Mouse (Mus musculus): ENCODE data around the gene Acsbg2. TPM values are rescaled to one million over a fixed set of nuclear protein-coding genes. Genes with fewer than 3 reads are reported as not detected.
"Not testable (repeated sequence)": the region's sequence is repeated elsewhere in the genome, so short reads cannot be mapped to it uniquely, and the experiment has no call there.

The Acsbg2 gene
- not detected in 2 replicates for polyA plus RNA-seq (2014; fragmentation: Nextera tagmentation; extraction: Ambion mirVana)

GRCm38 (mm10) chr17:56874237-56874636, at the start of gene Acsbg2:
Acsbg2 (minus strand) TSS chr17:56874447.
- Histone ChIP-seq H3K36me3 (ENCODE audit: control insufficient read depth, insufficient read depth, low read length) (no peaks in the 10 kb centered on the region), H3K9me3 (ENCODE audit: control insufficient read depth, low read length) (no peaks in the 10 kb centered on the region), H3K27ac (ENCODE audit: low read depth, low read length) (no peak within 1 kb of the TSS), H3K4me3 (ENCODE audit: low read length) (no peak within 1 kb of the TSS), H3K4me1 (ENCODE audit: control insufficient read depth, insufficient read depth, low read length) (no peaks in the 10 kb centered on the region), H3K9ac (ENCODE audit: low read depth, low read length) (no peak within 1 kb of the TSS), H3K27me3 (ENCODE audit: control insufficient read depth, insufficient read depth, low read length) (no peaks in the 10 kb centered on the region), H3K4me2 (replicated peaks; ENCODE audit: low read depth, low read length) (no peak within 1 kb of the TSS)
- ATAC-seq (ENCODE audit: low FRiP score, low TSS enrichment), result no peak
- WGBS, result 87% methylated on average over 2 of the region's 2 CpGs

- Histone ChIP-seq H3K27ac (ENCODE audit: low read depth, low read length) (no peak overlapping the region), H3K4me2 (replicated peaks; ENCODE audit: low read depth, low read length) (no peak overlapping the region), H3K36me3 (ENCODE audit: control insufficient read depth, insufficient read depth, low read length) (peaks cover 71% of the 10 kb centered on the region), H3K9me3 (ENCODE audit: control insufficient read depth, low read length) (peaks cover 2% of the 10 kb centered on the region; the same call in 1 of the 2 replicates), H3K4me3 (ENCODE audit: low read length) (no peak overlapping the region), H3K27me3 (ENCODE audit: control insufficient read depth, insufficient read depth, low read length) (no peaks in the 10 kb centered on the region), H3K9ac (ENCODE audit: low read depth, low read length) (no peak overlapping the region), H3K4me1 (ENCODE audit: control insufficient read depth, insufficient read depth, low read length) (no peaks in the 10 kb centered on the region)
- ATAC-seq (ENCODE audit: low FRiP score, low TSS enrichment), result no peak
- 83% methylated on average over 3 of the region's 3 CpGs for WGBS
Measured at GRCm38 (mm10) chr17:56919725-56920124, 45.5 kb upstream of the Acsbg2 start.

- Histone ChIP-seq H3K9me3 (ENCODE audit: control insufficient read depth, low read length) (no peaks in the 10 kb centered on the region), H3K9ac (ENCODE audit: low read depth, low read length) (no peak overlapping the region), H3K27ac (ENCODE audit: low read depth, low read length) (no peak overlapping the region), H3K4me3 (ENCODE audit: low read length) (no peak overlapping the region), H3K4me2 (replicated peaks; ENCODE audit: low read depth, low read length) (no peak overlapping the region), H3K36me3 (ENCODE audit: control insufficient read depth, insufficient read depth, low read length) (peaks cover 75% of the 10 kb centered on the region), H3K27me3 (ENCODE audit: control insufficient read depth, insufficient read depth, low read length) (no peaks in the 10 kb centered on the region), H3K4me1 (ENCODE audit: control insufficient read depth, insufficient read depth, low read length) (no peaks in the 10 kb centered on the region)
- no peak for ATAC-seq (ENCODE audit: low FRiP score, low TSS enrichment)
- WGBS, result 93% methylated on average over 2 of the region's 2 CpGs
Measured at GRCm38 (mm10) chr17:56917166-56917565, 42.9 kb upstream of the Acsbg2 start.

- no peaks in the 10 kb centered on the region for H3K9me3 ChIP-seq (ENCODE audit: control insufficient read depth, low read length)
- no peak overlapping the region for H3K4me3 ChIP-seq (ENCODE audit: low read length)
- ATAC-seq (ENCODE audit: low FRiP score, low TSS enrichment), result no peak
- no peak overlapping the region for H3K9ac ChIP-seq (ENCODE audit: low read depth, low read length)
- H3K27ac ChIP-seq (ENCODE audit: low read depth, low read length), result no peak overlapping the region
- no peaks in the 10 kb centered on the region for H3K27me3 ChIP-seq (ENCODE audit: control insufficient read depth, insufficient read depth, low read length)
- peaks cover 58% of the 10 kb centered on the region for H3K36me3 ChIP-seq (ENCODE audit: control insufficient read depth, insufficient read depth, low read length)
- H3K4me2 ChIP-seq (replicated peaks; ENCODE audit: low read depth, low read length), result no peak overlapping the region
- no peaks in the 10 kb centered on the region for H3K4me1 ChIP-seq (ENCODE audit: control insufficient read depth, insufficient read depth, low read length)
Measured at GRCm38 (mm10) chr17:56913444-56913843, 39.2 kb upstream of the Acsbg2 start.

- Histone ChIP-seq H3K27me3 (ENCODE audit: control insufficient read depth, insufficient read depth, low read length) (no peaks in the 10 kb centered on the region), H3K9me3 (ENCODE audit: control insufficient read depth, low read length) (no peaks in the 10 kb centered on the region), H3K4me1 (ENCODE audit: control insufficient read depth, insufficient read depth, low read length) (no peaks in the 10 kb centered on the region), H3K4me3 (ENCODE audit: low read length) (no peak overlapping the region), H3K4me2 (replicated peaks; ENCODE audit: low read depth, low read length) (no peak overlapping the region), H3K27ac (ENCODE audit: low read depth, low read length) (no peak overlapping the region), H3K36me3 (ENCODE audit: control insufficient read depth, insufficient read depth, low read length) (peaks cover 55% of the 10 kb centered on the region), H3K9ac (ENCODE audit: low read depth, low read length) (no peak overlapping the region)
- ATAC-seq (ENCODE audit: low FRiP score, low TSS enrichment), result no peak
- 91% methylated on average over 3 of the region's 3 CpGs for WGBS
Measured at GRCm38 (mm10) chr17:56913023-56913422, 38.8 kb upstream of the Acsbg2 start.

- not testable (repeated sequence) for H3K9me3 ChIP-seq (ENCODE audit: control insufficient read depth, low read length); H3K4me3 ChIP-seq (ENCODE audit: low read length); H3K4me1 ChIP-seq (ENCODE audit: control insufficient read depth, insufficient read depth, low read length); H3K27ac ChIP-seq (ENCODE audit: low read depth, low read length); H3K4me2 ChIP-seq (replicated peaks; ENCODE audit: low read depth, low read length); H3K27me3 ChIP-seq (ENCODE audit: control insufficient read depth, insufficient read depth, low read length); ATAC-seq (ENCODE audit: low FRiP score, low TSS enrichment); H3K9ac ChIP-seq (ENCODE audit: low read depth, low read length)
- peaks cover 51% of the 10 kb centered on the region for H3K36me3 ChIP-seq (ENCODE audit: control insufficient read depth, insufficient read depth, low read length)
- WGBS, result 97% methylated on average over 2 of the region's 2 CpGs
Measured at GRCm38 (mm10) chr17:56909764-56910163, 35.5 kb upstream of the Acsbg2 start.

GRCm38 (mm10) chr17:56907887-56908286, 33.6 kb upstream of the Acsbg2 start:
- peaks cover 55% of the 10 kb centered on the region for H3K36me3 ChIP-seq (ENCODE audit: control insufficient read depth, insufficient read depth, low read length)
- 83% methylated on average over 9 of the region's 9 CpGs for WGBS

GRCm38 (mm10) chr17:56907096-56907495, 32.8 kb upstream of the Acsbg2 start:
- H3K27ac ChIP-seq (ENCODE audit: low read depth, low read length), result no peak overlapping the region
- H3K9me3 ChIP-seq (ENCODE audit: control insufficient read depth, low read length), result no peaks in the 10 kb centered on the region
- no peaks in the 10 kb centered on the region for H3K27me3 ChIP-seq (ENCODE audit: control insufficient read depth, insufficient read depth, low read length)
- WGBS, result 85% methylated on average over 5 of the region's 5 CpGs
- H3K4me1 ChIP-seq (ENCODE audit: control insufficient read depth, insufficient read depth, low read length), result no peaks in the 10 kb centered on the region
- no peak for ATAC-seq (ENCODE audit: low FRiP score, low TSS enrichment)
- no peak overlapping the region for H3K4me3 ChIP-seq (ENCODE audit: low read length)
- peaks cover 61% of the 10 kb centered on the region for H3K36me3 ChIP-seq (ENCODE audit: control insufficient read depth, insufficient read depth, low read length)
- H3K9ac ChIP-seq (ENCODE audit: low read depth, low read length), result no peak overlapping the region
- H3K4me2 ChIP-seq (replicated peaks; ENCODE audit: low read depth, low read length), result no peak overlapping the region

More at GRCm38 (mm10) chr17:56907887-56908286, 33.6 kb upstream of the Acsbg2 start:
- Histone ChIP-seq H3K27ac (ENCODE audit: low read depth, low read length) (no peak overlapping the region), H3K27me3 (ENCODE audit: control insufficient read depth, insufficient read depth, low read length) (no peaks in the 10 kb centered on the region), H3K9ac (ENCODE audit: low read depth, low read length) (no peak overlapping the region), H3K4me1 (ENCODE audit: control insufficient read depth, insufficient read depth, low read length) (no peaks in the 10 kb centered on the region), H3K4me3 (ENCODE audit: low read length) (no peak overlapping the region), H3K4me2 (replicated peaks; ENCODE audit: low read depth, low read length) (no peak overlapping the region), H3K9me3 (ENCODE audit: control insufficient read depth, low read length) (no peaks in the 10 kb centered on the region)
- ATAC-seq (ENCODE audit: low FRiP score, low TSS enrichment), result no peak

GRCm38 (mm10) chr17:56906166-56906565, 31.9 kb upstream of the Acsbg2 start:
- Histone ChIP-seq H3K9me3 (ENCODE audit: control insufficient read depth, low read length) (no peaks in the 10 kb centered on the region), H3K9ac (ENCODE audit: low read depth, low read length) (no peak overlapping the region), H3K4me1 (ENCODE audit: control insufficient read depth, insufficient read depth, low read length) (no peaks in the 10 kb centered on the region), H3K27ac (ENCODE audit: low read depth, low read length) (no peak overlapping the region), H3K27me3 (ENCODE audit: control insufficient read depth, insufficient read depth, low read length) (no peaks in the 10 kb centered on the region), H3K36me3 (ENCODE audit: control insufficient read depth, insufficient read depth, low read length) (peaks cover 61% of the 10 kb centered on the region), H3K4me3 (ENCODE audit: low read length) (no peak overlapping the region), H3K4me2 (replicated peaks; ENCODE audit: low read depth, low read length) (no peak overlapping the region)
- no peak for ATAC-seq (ENCODE audit: low FRiP score, low TSS enrichment)
- 92% methylated on average over 3 of the region's 3 CpGs for WGBS
